Mouse (Mus musculus) hindbrain, embryonic 15.5 days (tissue): Measurements from ENCODE around the gene Prpf3. TPM values are rescaled to one million over a fixed set of nuclear protein-coding genes. Genes with fewer than 3 reads are reported as not detected.
"Not testable (repeated sequence)": the region's sequence is repeated elsewhere in the genome, so short reads cannot be mapped to it uniquely, and the experiment has no call there.

Source experiments
- ATAC-seq: fragments of 200-750 bp; cut with Nextera tagmentation; 2 replicates; pipeline ENCODE4 v1.8.0; 2017; ENCODE audit warnings: low read depth, moderate number of reproducible peaks, moderate TSS enrichment; ENCODE audit not compliant: low FRiP score
- H3K27ac ChIP-seq: fragments of 300-500 bp; sonication (generic); replicated peaks from 2 replicates; pipeline ENCODE4 v1.5.1; 2015; ENCODE audit warnings: mild to moderate bottlenecking, inconsistent platforms
- H3K27me3 ChIP-seq: fragments of 300-500 bp; sonication (generic); 2 replicates; pipeline ENCODE4 v1.6.1; 2015; ENCODE audit warnings: control low read depth, inconsistent platforms
- H3K36me3 ChIP-seq: fragments of 300-500 bp; sonication (generic); 2 replicates; pipeline ENCODE4 v1.6.1; 2015; ENCODE audit warnings: control low read depth, inconsistent platforms
- H3K4me1 ChIP-seq: fragments of 300-500 bp; sonication (generic); replicated peaks from 2 replicates; pipeline ENCODE4 v1.6.1; 2015; ENCODE audit warnings: control low read depth, inconsistent platforms
- H3K4me2 ChIP-seq: fragments of 300-500 bp; sonication (generic); 2 replicates; pipeline ENCODE4 v1.6.1; 2015; ENCODE audit warnings: moderate library complexity, mild to moderate bottlenecking, inconsistent platforms
- H3K4me3 ChIP-seq: fragments of 300-500 bp; sonication (generic); 2 replicates; pipeline ENCODE4 v1.5.1; 2015; ENCODE audit warnings: mild to moderate bottlenecking, inconsistent platforms
- H3K9ac ChIP-seq: fragments of 300-500 bp; sonication (generic); 2 replicates; pipeline ENCODE4 v1.6.1; 2015; ENCODE audit warnings: inconsistent platforms
- H3K9me3 ChIP-seq: fragments of 300-500 bp; sonication (generic); 2 replicates; pipeline ENCODE4 v1.6.1; 2016; ENCODE audit warnings: control low read depth, inconsistent platforms
- WGBS: fragments of 180-500 bp; shearing (Covaris S2); methylation state at CpG from one replicate; pipeline ENCODE4 v1.1.7; 2015; 5-methylcytosine and 5-hydroxymethylcytosine counted together
- polyA plus RNA-seq: library from polyadenylated mRNA; unstranded; fragments of >200 nt; fragmentation: Nextera tagmentation; extraction: Ambion mirVana; gene quantifications from 2 replicates; pipeline ENCODE4 v1.2.1, GENCODE M21; 2015

The Prpf3 gene
- polyA plus RNA-seq, 1 experiment from 2014 or later, result 34.6 TPM

- peak; percentile 93 for ATAC-seq
- Histone ChIP-seq H3K27me3 (no peaks in the 10 kb centered on the region), H3K9me3 (no peaks in the 10 kb centered on the region), H3K27ac (peak within 1 kb of the TSS; percentile 77), H3K4me2 (peak within 1 kb of the TSS; percentile 80), H3K9ac (peak within 1 kb of the TSS; percentile 74), H3K36me3 (peaks cover 20% of the 10 kb centered on the region), H3K4me3 (peak within 1 kb of the TSS; percentile 67), H3K4me1 (peaks cover 17% of the 10 kb centered on the region)
- under 1% methylated on average over 33 of the region's 33 CpGs for WGBS
These were observed 15.7 kb upstream of the Prpf3 start, which contains the start of gene Mrps21 for GRCm38 (mm10) chr3:95871392-95871867. Gene Mrps21, minus strand, starts transcription at chr3:95871519.

GRCm38 (mm10) chr3:95870976-95871375, 15.3 kb upstream of the Prpf3 start:
- WGBS, result 6% methylated on average over 15 of the region's 15 CpGs
- Histone ChIP-seq H3K27me3 (no peaks in the 10 kb centered on the region), H3K4me3 (peak overlapping the region; percentile 67), H3K4me2 (peak overlapping the region; percentile 80), H3K9ac (peak overlapping the region; percentile 74), H3K36me3 (peaks cover 20% of the 10 kb centered on the region), H3K9me3 (no peaks in the 10 kb centered on the region), H3K4me1 (peaks cover 17% of the 10 kb centered on the region), H3K27ac (peak overlapping the region; percentile 77)
- peak; percentile 44; the same call in 1 of the 2 replicates for ATAC-seq

- ATAC-seq, result no peak
- H3K9ac ChIP-seq, result no peak overlapping the region
These were observed 11.7 kb upstream of the Prpf3 start for GRCm38 (mm10) chr3:95867408-95867807.

GRCm38 (mm10) chr3:95866071-95866470, 10.4 kb upstream of the Prpf3 start:
- H3K4me3 ChIP-seq, result no peak overlapping the region
- no peaks in the 10 kb centered on the region for H3K27me3 ChIP-seq
- H3K9ac ChIP-seq, result no peak overlapping the region
- no peaks in the 10 kb centered on the region for H3K9me3 ChIP-seq
- H3K4me1 ChIP-seq, result peaks cover 8% of the 10 kb centered on the region
- H3K36me3 ChIP-seq, result peaks cover 36% of the 10 kb centered on the region
- 93% methylated on average over 5 of the region's 5 CpGs for WGBS
- no peak overlapping the region for H3K4me2 ChIP-seq
- H3K27ac ChIP-seq, result no peak overlapping the region
- no peak for ATAC-seq

More at GRCm38 (mm10) chr3:95867408-95867807, 11.7 kb upstream of the Prpf3 start:
- H3K4me2 ChIP-seq, result no peak overlapping the region
- H3K4me1 ChIP-seq, result peaks cover 15% of the 10 kb centered on the region
- WGBS, result 96% methylated on average over 2 of the region's 2 CpGs
- H3K27me3 ChIP-seq, result no peaks in the 10 kb centered on the region
- peaks cover 36% of the 10 kb centered on the region for H3K36me3 ChIP-seq
- no peak overlapping the region for H3K4me3 ChIP-seq
- H3K27ac ChIP-seq, result no peak overlapping the region
- no peaks in the 10 kb centered on the region for H3K9me3 ChIP-seq

- H3K4me2 ChIP-seq, result no peak overlapping the region
- H3K27me3 ChIP-seq, result no peaks in the 10 kb centered on the region
- H3K4me1 ChIP-seq, result peaks cover 4% of the 10 kb centered on the region
- no peak overlapping the region for H3K27ac ChIP-seq
- no peak overlapping the region for H3K4me3 ChIP-seq
- H3K9me3 ChIP-seq, result no peaks in the 10 kb centered on the region
- ATAC-seq, result no peak
- 89% methylated on average over 20 of the region's 20 CpGs for WGBS
- H3K36me3 ChIP-seq, result peaks cover 36% of the 10 kb centered on the region
- H3K9ac ChIP-seq, result no peak overlapping the region
These were observed 9.9 kb upstream of the Prpf3 start for GRCm38 (mm10) chr3:95865571-95865970.

- no peaks in the 10 kb centered on the region for H3K9me3 ChIP-seq
These were observed 9.4 kb upstream of the Prpf3 start for GRCm38 (mm10) chr3:95865050-95865449.

GRCm38 (mm10) chr3:95863578-95863977, 7.9 kb upstream of the Prpf3 start:
- Histone ChIP-seq H3K9me3 (no peaks in the 10 kb centered on the region), H3K27me3 (no peaks in the 10 kb centered on the region), H3K9ac (no peak overlapping the region), H3K4me1 (no peaks in the 10 kb centered on the region), H3K4me2 (no peak overlapping the region), H3K36me3 (peaks cover 28% of the 10 kb centered on the region), H3K4me3 (no peak overlapping the region), H3K27ac (no peak overlapping the region)
- WGBS, result 77% methylated on average over 7 of the region's 7 CpGs
- ATAC-seq, result no peak

More at GRCm38 (mm10) chr3:95865050-95865449, 9.4 kb upstream of the Prpf3 start:
- Histone ChIP-seq H3K27ac (no peak overlapping the region), H3K4me1 (no peaks in the 10 kb centered on the region), H3K36me3 (peaks cover 36% of the 10 kb centered on the region), H3K4me3 (no peak overlapping the region), H3K27me3 (no peaks in the 10 kb centered on the region), H3K9ac (no peak overlapping the region), H3K4me2 (no peak overlapping the region)
- 81% methylated on average over 5 of the region's 5 CpGs for WGBS
- ATAC-seq, result no peak

GRCm38 (mm10) chr3:95861796-95862195, 6.1 kb upstream of the Prpf3 start:
- Histone ChIP-seq H3K4me2 (no peak overlapping the region), H3K9me3 (no peaks in the 10 kb centered on the region), H3K4me1 (no peaks in the 10 kb centered on the region), H3K4me3 (no peak overlapping the region), H3K27ac (no peak overlapping the region), H3K27me3 (no peaks in the 10 kb centered on the region), H3K36me3 (peaks cover 16% of the 10 kb centered on the region; the same call in 1 of the 2 replicates), H3K9ac (no peak overlapping the region)
- 55% methylated on average over 2 of the region's 2 CpGs for WGBS
- ATAC-seq, result 0 out of 2 replicates have a peak, but pooled peaks have one; percentile 63

- WGBS, result 77% methylated on average over 10 of the region's 10 CpGs
- H3K4me2 ChIP-seq, result no peak overlapping the region
- no peak for ATAC-seq
These were observed 5.5 kb upstream of the Prpf3 start for GRCm38 (mm10) chr3:95861216-95861615.

GRCm38 (mm10) chr3:95860323-95860722, 4.6 kb upstream of the Prpf3 start:
- H3K27me3 ChIP-seq, result no peaks in the 10 kb centered on the region
- no peak overlapping the region for H3K4me3 ChIP-seq
- no peak overlapping the region for H3K27ac ChIP-seq
- H3K9ac ChIP-seq, result no peak overlapping the region
- ATAC-seq, result no peak
- H3K4me2 ChIP-seq, result no peak overlapping the region
- peaks cover 12% of the 10 kb centered on the region; the same call in 1 of the 2 replicates for H3K36me3 ChIP-seq
- 80% methylated on average over 3 of the region's 3 CpGs for WGBS
- H3K4me1 ChIP-seq, result peaks cover 4% of the 10 kb centered on the region; the same call in 1 of the 2 replicates
- H3K9me3 ChIP-seq, result no peaks in the 10 kb centered on the region

More at GRCm38 (mm10) chr3:95861216-95861615, 5.5 kb upstream of the Prpf3 start:
- no peak overlapping the region for H3K4me3 ChIP-seq
- no peak overlapping the region for H3K27ac ChIP-seq
- no peaks in the 10 kb centered on the region for H3K9me3 ChIP-seq
- H3K9ac ChIP-seq, result no peak overlapping the region
- no peaks in the 10 kb centered on the region for H3K27me3 ChIP-seq
- peaks cover 2% of the 10 kb centered on the region; the same call in 1 of the 2 replicates for H3K4me1 ChIP-seq
- peaks cover 16% of the 10 kb centered on the region; the same call in 1 of the 2 replicates for H3K36me3 ChIP-seq

GRCm38 (mm10) chr3:95858278-95858677, 2.6 kb upstream of the Prpf3 start:
- not testable (repeated sequence) for H3K9ac ChIP-seq, H3K36me3 ChIP-seq, H3K27ac ChIP-seq, ATAC-seq, H3K4me3 ChIP-seq, H3K4me2 ChIP-seq, H3K27me3 ChIP-seq, H3K9me3 ChIP-seq
- 85% methylated on average over 3 of the region's 3 CpGs for WGBS
- peaks cover 12% of the 10 kb centered on the region for H3K4me1 ChIP-seq

- not testable (repeated sequence) for H3K4me3 ChIP-seq, H3K27me3 ChIP-seq, H3K27ac ChIP-seq, ATAC-seq, H3K4me2 ChIP-seq, H3K9me3 ChIP-seq, H3K9ac ChIP-seq
- peaks cover 14% of the 10 kb centered on the region for H3K36me3 ChIP-seq
- 86% methylated on average over 1 of the region's 1 CpGs for WGBS
- H3K4me1 ChIP-seq, result peaks cover 12% of the 10 kb centered on the region
These were observed 1.4 kb upstream of the Prpf3 start for GRCm38 (mm10) chr3:95857050-95857449.

- H3K4me2 ChIP-seq, result peak overlapping the region; percentile 83
- WGBS, result 28% methylated on average over 7 of the region's 7 CpGs
- no peaks in the 10 kb centered on the region for H3K9me3 ChIP-seq
- H3K36me3 ChIP-seq, result peaks cover 22% of the 10 kb centered on the region
- ATAC-seq, result no peak
- peak overlapping the region; percentile 88 for H3K9ac ChIP-seq
- H3K27ac ChIP-seq, result peak overlapping the region; percentile 82
- peaks cover 12% of the 10 kb centered on the region for H3K4me1 ChIP-seq
- no peaks in the 10 kb centered on the region for H3K27me3 ChIP-seq
- peak overlapping the region; percentile 97 for H3K4me3 ChIP-seq
These were observed 430 bp upstream of the Prpf3 start for GRCm38 (mm10) chr3:95856115-95856514.
